Mouse (Mus musculus): Measurements from ENCODE around the gene Gm11077. TPM values are rescaled to one million over a fixed set of nuclear protein-coding genes. Genes with fewer than 3 reads are reported as not detected.

Gene Gm11077
- polyA plus RNA-seq, 1 experiment from 2014 or later = not detected

- Histone ChIP-seq H3K4me1 (ENCODE audit: insufficient read depth, low read depth, low read length) (no peaks in the 10 kb centered on the region), H3K9me3 (ENCODE audit: low read length) (no peaks in the 10 kb centered on the region), H3K4me2 (replicated peaks; ENCODE audit: low read depth, low read length) (peak overlapping the region; percentile 22; the same call in 1 of the 2 replicates), H3K36me3 (ENCODE audit: insufficient read depth, low read length) (no peaks in the 10 kb centered on the region), H3K27me3 (replicated peaks; ENCODE audit: insufficient read depth, low read length) (no peaks in the 10 kb centered on the region), H3K27ac (ENCODE audit: low read length) (no peak overlapping the region), H3K9ac (replicated peaks; ENCODE audit: low read depth) (no peak overlapping the region), H3K4me3 (ENCODE audit: low read depth, low read length) (no peak overlapping the region)
- 22% methylated on average over 9 of the region's 9 CpGs for WGBS
- peak; percentile 41; the same call in 1 of the 2 replicates for ATAC-seq
- peak; percentile 80 for TF ChIP-seq CTCF (IDR thresholded peaks at IDR 0.05)
- TF ChIP-seq EP300 (IDR thresholded peaks at IDR 0.05) = no peak
- DNase-seq (ENCODE audit: low spot score) = peak; percentile 83
Measured at GRCm38 (mm10) chr6:140766365-140766764, 37.3 kb downstream of the Gm11077 start.

GRCm38 (mm10) chr6:140767237-140767636, 38.2 kb downstream of the Gm11077 start:
- WGBS = 61% methylated on average over 6 of the region's 6 CpGs
- no peak for TF ChIP-seq EP300 (IDR thresholded peaks at IDR 0.05)
- no peak for TF ChIP-seq CTCF (IDR thresholded peaks at IDR 0.05)
- DNase-seq (ENCODE audit: low spot score) = peak; percentile 32

GRCm38 (mm10) chr6:140768180-140768579, 39.1 kb downstream of the Gm11077 start:
- Histone ChIP-seq H3K4me1 (ENCODE audit: insufficient read depth, low read depth, low read length) (no peaks in the 10 kb centered on the region), H3K4me2 (replicated peaks; ENCODE audit: low read depth, low read length) (no peak overlapping the region), H3K9ac (replicated peaks; ENCODE audit: low read depth) (no peak overlapping the region), H3K27me3 (replicated peaks; ENCODE audit: insufficient read depth, low read length) (no peaks in the 10 kb centered on the region), H3K36me3 (ENCODE audit: insufficient read depth, low read length) (no peaks in the 10 kb centered on the region), H3K27ac (ENCODE audit: low read length) (no peak overlapping the region), H3K4me3 (ENCODE audit: low read depth, low read length) (no peak overlapping the region), H3K9me3 (ENCODE audit: low read length) (no peaks in the 10 kb centered on the region)
- ATAC-seq (no peak), DNase-seq (ENCODE audit: low spot score) (no peak)
- TF ChIP-seq EP300 (IDR thresholded peaks at IDR 0.05) (no peak), CTCF (IDR thresholded peaks at IDR 0.05) (peak; percentile 16; the same call in 1 of the 2 replicates)
- 54% methylated on average over 8 of the region's 8 CpGs for WGBS

More at GRCm38 (mm10) chr6:140767237-140767636, 38.2 kb downstream of the Gm11077 start:
- no peaks in the 10 kb centered on the region for H3K27me3 ChIP-seq (replicated peaks; ENCODE audit: insufficient read depth, low read length)
- H3K4me3 ChIP-seq (ENCODE audit: low read depth, low read length) = no peak overlapping the region
- no peaks in the 10 kb centered on the region for H3K4me1 ChIP-seq (ENCODE audit: insufficient read depth, low read depth, low read length)
- no peak overlapping the region for H3K9ac ChIP-seq (replicated peaks; ENCODE audit: low read depth)
- no peaks in the 10 kb centered on the region for H3K9me3 ChIP-seq (ENCODE audit: low read length)
- peak; percentile 58 for ATAC-seq
- no peak overlapping the region for H3K4me2 ChIP-seq (replicated peaks; ENCODE audit: low read depth, low read length)
- no peaks in the 10 kb centered on the region for H3K36me3 ChIP-seq (ENCODE audit: insufficient read depth, low read length)
- H3K27ac ChIP-seq (ENCODE audit: low read length) = no peak overlapping the region

GRCm38 (mm10) chr6:140768859-140769640, 40.0 kb downstream of the Gm11077 start:
- 68% methylated on average over 21 of the region's 21 CpGs for WGBS
- Histone ChIP-seq H3K9ac (replicated peaks; ENCODE audit: low read depth) (no peak overlapping the region), H3K36me3 (ENCODE audit: insufficient read depth, low read length) (no peaks in the 10 kb centered on the region), H3K4me3 (ENCODE audit: low read depth, low read length) (no peak overlapping the region), H3K27ac (ENCODE audit: low read length) (no peak overlapping the region), H3K27me3 (replicated peaks; ENCODE audit: insufficient read depth, low read length) (no peaks in the 10 kb centered on the region), H3K9me3 (ENCODE audit: low read length) (no peaks in the 10 kb centered on the region), H3K4me1 (ENCODE audit: insufficient read depth, low read depth, low read length) (no peaks in the 10 kb centered on the region), H3K4me2 (replicated peaks; ENCODE audit: low read depth, low read length) (no peak overlapping the region)
- DNase-seq (ENCODE audit: low spot score) (no peak), ATAC-seq (no peak)
- TF ChIP-seq EP300 (IDR thresholded peaks at IDR 0.05) (no peak), CTCF (IDR thresholded peaks at IDR 0.05) (no peak)

GRCm38 (mm10) chr6:140776274-140776673, 47.2 kb downstream of the Gm11077 start:
- Histone ChIP-seq H3K4me2 (replicated peaks; ENCODE audit: low read depth, low read length) (no peak overlapping the region), H3K9me3 (ENCODE audit: low read length) (no peaks in the 10 kb centered on the region), H3K27me3 (replicated peaks; ENCODE audit: insufficient read depth, low read length) (no peaks in the 10 kb centered on the region), H3K9ac (replicated peaks; ENCODE audit: low read depth) (no peak overlapping the region), H3K36me3 (ENCODE audit: insufficient read depth, low read length) (no peaks in the 10 kb centered on the region), H3K27ac (ENCODE audit: low read length) (no peak overlapping the region), H3K4me3 (ENCODE audit: low read depth, low read length) (no peak overlapping the region), H3K4me1 (ENCODE audit: insufficient read depth, low read depth, low read length) (no peaks in the 10 kb centered on the region)
- ATAC-seq = peak; percentile 40; the same call in 1 of the 2 replicates
- WGBS = 62% methylated on average over 8 of the region's 8 CpGs
- peak; percentile 72 for DNase-seq (ENCODE audit: low spot score)
- TF ChIP-seq EP300 (IDR thresholded peaks at IDR 0.05) (no peak), CTCF (IDR thresholded peaks at IDR 0.05) (no peak)

- DNase-seq (ENCODE audit: low spot score) = no peak
- Histone ChIP-seq H3K4me3 (ENCODE audit: low read depth, low read length) (no peak overlapping the region), H3K36me3 (ENCODE audit: insufficient read depth, low read length) (no peaks in the 10 kb centered on the region), H3K9ac (replicated peaks; ENCODE audit: low read depth) (no peak overlapping the region), H3K9me3 (ENCODE audit: low read length) (no peaks in the 10 kb centered on the region), H3K4me1 (ENCODE audit: insufficient read depth, low read depth, low read length) (no peaks in the 10 kb centered on the region), H3K4me2 (replicated peaks; ENCODE audit: low read depth, low read length) (no peak overlapping the region), H3K27me3 (replicated peaks; ENCODE audit: insufficient read depth, low read length) (no peaks in the 10 kb centered on the region), H3K27ac (ENCODE audit: low read length) (no peak overlapping the region)
- TF ChIP-seq EP300 (IDR thresholded peaks at IDR 0.05) (no peak), CTCF (IDR thresholded peaks at IDR 0.05) (no peak)
- 93% methylated on average over 6 of the region's 6 CpGs for WGBS
- no peak for ATAC-seq
Measured at GRCm38 (mm10) chr6:140782524-140782923, 53.4 kb downstream of the Gm11077 start.

Measured in lung, postnatal 0 days (tissue).